Mouse (Mus musculus): Measurements from ENCODE around the gene Gng2.

Gene Gng2

DNA sequence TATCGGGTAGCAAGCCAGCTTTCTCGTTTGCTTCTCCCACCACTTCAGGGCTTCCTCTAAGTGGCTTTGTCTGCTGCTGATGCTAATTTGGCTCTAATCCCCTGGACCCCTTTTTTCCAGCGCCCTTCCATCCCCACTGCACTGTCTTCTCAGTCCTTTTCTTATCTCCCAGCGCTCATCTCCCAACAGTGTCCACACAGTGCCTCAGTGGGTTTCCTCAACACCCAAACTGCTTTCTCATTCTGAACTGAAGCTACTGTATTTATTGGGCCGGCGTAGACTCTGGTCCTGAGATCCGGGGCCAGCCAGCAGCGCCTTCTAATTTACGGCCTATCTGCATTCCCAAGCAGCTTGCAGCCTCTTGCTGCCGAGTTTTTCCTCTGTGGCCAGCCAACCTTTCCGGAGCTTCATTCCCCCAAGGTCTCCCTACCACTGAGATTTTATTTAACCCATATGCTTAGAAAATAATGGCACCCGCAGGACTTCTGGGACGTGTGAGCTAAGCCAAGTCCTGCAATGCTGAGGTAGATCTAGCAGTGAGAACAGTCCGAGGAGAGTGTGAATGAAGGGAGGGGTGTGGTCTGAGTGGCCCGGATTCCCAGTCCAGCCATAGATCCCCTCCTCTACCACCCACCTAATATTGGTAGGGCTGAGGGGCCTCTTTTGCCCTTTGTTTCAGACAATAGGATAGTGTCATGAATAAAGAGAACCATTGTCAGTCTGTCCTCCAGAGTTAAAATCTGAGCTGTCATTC is at the start of gene Gng2:
TSS of gene Gng2 (minus strand) at position 357 of the 754 bp plus-strand sequence.
- in situ Hi-C loops (cut with MboI, MseI) = loop anchor here (10.0 to 25.0 kb wide), 2 partner anchors 947 to 1535 kb away; partner anchors contain the start of gene Vcl (in 1 of the 2)

DNA sequence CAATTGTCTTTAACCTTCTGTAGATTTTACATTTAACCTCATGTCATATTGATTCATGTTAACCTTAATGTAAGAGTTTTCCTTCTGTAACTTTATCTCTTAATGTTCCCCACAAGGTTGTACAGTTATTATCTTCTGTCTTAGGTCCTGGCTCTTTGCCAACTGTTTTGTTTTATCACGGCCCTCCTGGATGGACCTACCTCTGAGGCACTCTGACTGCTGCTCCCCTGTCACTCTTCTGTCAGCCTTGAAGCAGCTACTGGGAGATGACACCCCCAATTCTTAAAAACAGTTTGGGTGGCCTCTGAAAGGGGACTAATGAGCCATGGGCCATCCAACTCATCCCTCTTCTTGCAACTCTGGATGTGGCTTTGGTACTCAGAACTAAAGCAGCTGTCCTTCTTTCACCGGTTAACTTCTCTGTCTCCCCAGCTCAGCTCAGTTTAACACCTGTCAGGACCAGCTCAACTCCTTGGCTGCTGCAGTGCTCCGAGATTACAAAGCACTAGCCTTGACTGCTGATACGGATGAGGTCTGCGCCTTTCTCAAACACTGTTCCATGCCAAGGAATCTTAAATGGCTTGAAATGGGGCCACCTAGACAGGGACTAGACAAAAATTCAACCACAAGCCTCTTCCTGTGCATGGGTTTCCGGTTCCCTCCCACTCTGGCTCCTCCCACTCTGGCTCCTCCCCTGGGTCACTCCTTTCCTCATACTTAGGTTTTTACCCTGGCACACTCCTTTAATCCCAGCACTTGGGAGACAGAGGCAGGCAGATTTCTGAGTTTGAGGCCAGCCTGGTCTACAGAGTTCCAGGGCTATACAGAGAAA is 47.7 kb upstream of the Gng2 start:
- in situ Hi-C loops (cut with MboI, MseI) = no loop called here

DNA sequence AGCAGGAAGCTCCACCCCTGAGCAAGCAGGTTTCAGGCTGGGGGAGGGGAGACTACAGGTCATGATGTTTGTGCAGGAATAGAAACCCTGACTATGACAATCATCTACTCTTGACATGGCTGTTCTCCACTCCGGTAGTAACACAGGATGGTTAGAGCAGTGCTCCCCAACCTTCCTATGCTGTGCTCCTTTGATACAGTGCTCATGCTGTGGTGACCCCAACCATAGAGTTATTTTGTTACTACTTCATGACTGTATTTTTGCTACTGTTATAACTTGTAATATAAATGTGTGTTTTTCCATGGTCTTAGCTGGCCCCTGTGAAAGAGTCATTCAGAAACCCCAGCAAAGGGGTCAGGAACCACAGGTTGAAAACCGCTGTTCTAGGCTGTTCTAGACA is 46.5 kb upstream of the Gng2 start:
- in situ Hi-C loops (cut with MboI, MseI) = no loop called here

DNA sequence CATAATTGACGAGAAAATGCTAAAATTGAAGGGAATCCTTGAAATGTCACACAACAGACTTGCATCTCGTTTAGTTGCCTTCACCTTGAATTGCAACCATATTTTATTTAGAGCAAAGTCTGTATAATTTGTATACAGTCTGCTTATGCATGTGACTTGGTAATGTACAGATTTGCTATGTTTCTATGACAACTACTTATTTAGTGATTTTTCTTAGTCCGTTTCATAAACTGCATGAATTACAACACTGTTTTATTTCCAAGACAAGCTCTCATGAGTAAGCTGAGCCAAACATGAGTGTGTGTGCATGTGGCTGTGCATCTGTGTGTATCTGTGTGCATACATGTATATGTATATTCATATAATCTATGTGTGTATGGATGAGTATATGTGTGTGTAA is 42.1 kb upstream of the Gng2 start:
- in situ Hi-C loops (cut with MboI, MseI) = no loop called here

DNA sequence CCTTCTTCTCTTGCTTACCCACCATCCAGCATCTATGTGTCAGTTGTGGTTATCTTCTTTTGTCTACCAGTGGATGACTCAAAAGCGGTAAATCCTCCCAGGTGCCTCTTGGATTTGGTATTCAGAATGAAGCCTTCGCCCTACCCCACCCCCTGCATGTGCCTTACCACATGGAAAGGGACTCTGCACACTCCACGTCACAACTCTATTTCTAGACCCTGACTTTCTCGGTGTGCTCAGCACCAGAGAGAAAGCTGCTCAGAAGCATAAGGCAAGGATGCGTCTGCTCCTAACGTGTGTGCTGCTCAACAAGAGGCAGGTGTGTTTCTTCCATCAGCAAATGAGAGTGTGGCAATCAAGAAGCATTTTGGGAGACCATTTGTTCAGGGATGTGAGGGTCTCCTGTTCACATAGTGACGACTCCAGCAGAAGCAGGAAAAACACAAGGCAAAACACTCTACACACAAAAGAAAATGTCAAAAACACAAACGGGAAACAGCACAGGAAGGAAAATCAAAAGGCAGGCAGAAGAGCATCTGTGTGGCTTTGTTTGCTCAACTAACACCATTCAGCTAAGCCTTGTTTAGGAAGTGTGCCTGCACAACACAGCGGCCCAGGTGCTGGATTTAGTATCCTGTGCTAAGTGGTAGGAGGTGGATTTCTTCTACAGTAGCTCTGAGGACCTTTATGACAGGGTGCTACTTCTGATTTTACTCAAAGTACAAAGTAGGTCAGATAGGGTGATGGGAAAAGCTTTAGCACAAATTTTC is 35.3 kb upstream of the Gng2 start:
- in situ Hi-C loops (cut with MboI, MseI) = loop anchor here in 1 of 2 experiments (5.0 kb wide), 1 partner anchor 45 kb away; no protein-coding TSS in a partner anchor

DNA sequence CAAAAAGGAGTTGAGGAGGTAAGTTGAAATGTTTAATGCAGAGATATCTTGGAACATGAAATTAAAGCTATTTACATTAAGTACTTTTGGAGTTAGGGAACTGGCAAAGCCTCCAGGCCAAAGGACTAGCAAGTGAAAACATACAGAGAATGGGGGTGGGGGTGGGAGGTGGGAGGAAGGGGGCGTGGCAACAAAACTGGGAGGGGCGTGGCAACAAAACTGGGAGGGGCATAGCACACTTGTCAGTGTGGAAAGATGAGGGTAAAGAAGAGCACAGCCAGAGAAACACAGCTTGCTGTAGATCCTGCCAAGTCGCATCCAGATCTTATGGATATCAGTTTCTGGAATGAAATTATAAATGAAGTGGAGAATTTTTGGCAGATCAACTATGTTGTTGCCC is 30.0 kb upstream of the Gng2 start:
- in situ Hi-C loops (cut with MboI, MseI) = no loop called here

DNA sequence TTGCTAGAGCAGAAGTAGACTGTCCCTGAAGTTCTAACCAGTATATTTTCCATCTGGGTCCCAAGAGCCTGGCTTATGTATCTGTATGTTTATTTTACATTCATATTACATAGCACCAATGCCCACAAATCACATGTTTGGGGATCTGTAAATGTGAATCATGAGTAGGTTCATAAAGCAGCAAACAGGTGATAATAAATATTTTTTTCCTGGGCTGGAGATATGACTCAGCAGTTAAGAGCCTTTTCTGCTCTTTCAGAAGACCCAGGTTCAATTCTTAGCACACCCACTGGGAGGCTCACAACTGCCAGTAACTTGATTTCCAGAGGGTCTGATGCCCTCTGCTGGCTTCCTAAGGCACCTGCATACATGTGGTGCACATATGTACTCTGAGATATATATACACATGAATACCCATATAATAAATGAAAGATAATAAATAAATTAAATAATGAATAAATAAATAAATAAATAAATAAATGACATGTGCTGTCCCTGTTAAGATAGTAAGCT is 27.4 kb upstream of the Gng2 start:
- in situ Hi-C loops (cut with MboI, MseI) = no loop called here

DNA sequence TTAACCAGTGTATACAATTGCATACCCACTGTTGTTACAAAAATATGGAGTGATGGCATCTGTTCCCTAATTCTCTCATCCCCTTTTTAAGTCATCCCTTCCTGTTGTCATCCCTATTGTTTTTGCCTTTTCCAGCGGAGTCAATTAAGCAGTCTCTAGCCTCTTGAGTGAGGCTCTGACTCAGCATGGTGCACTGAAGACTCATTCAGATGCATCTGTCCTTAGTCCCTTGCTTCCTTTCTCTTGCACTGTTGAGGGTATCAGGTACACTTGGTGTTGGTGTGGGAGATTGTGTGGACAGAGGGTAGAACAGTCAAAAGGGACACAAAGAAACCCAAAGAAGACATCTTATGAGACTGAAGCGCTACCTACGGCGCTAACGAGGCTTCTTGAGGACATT is 19.4 kb upstream of the Gng2 start:
- in situ Hi-C loops (cut with MboI, MseI) = loop anchor here in 1 of 2 experiments (25.0 kb wide), 1 partner anchor 1515 kb away; no protein-coding TSS in a partner anchor

DNA sequence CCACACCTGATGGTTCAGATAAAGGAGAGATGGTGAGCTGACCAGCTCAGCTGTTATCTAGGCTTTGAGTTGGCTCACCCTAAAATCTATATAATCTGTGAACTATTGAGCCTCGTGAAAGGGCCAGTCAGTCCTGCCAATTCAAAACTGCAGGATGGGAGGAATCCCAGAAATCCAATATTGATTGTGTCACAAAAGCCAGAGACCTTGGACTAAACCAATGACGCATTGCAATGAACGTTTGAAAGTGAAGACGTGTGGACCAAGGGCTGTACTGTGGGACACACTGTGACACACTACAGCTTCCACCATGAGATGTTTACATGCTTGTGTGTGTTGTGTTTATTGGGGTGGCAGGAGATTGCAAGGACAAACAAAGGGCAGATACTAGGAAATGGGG is 18.5 kb upstream of the Gng2 start:
- in situ Hi-C loops (cut with MboI, MseI) = loop anchor here in 1 of 2 experiments (25.0 kb wide), 1 partner anchor 1516 kb away; no protein-coding TSS in a partner anchor

DNA sequence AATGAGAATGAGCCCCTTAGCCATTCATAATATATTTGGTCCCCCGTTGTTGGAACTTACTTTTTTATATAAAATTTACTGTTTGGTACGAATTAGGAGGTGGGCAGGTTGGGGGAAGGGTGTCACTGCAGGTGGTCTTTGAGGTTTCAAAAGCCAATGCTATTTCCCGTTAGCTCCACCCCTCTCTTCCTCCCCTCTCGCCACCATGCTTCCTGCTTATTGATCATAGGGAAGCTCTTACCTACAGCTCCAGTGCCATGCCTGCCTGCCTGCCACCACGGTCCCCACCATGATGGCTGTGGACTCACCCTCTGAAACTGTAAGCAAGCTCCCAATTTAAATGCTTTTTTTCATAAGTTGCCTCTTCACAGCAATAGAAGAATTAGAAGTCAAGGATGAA is 16.6 kb upstream of the Gng2 start:
- in situ Hi-C loops (cut with MboI, MseI) = loop anchor here in 1 of 2 experiments (25.0 kb wide), 1 partner anchor 1518 kb away; no protein-coding TSS in a partner anchor

DNA sequence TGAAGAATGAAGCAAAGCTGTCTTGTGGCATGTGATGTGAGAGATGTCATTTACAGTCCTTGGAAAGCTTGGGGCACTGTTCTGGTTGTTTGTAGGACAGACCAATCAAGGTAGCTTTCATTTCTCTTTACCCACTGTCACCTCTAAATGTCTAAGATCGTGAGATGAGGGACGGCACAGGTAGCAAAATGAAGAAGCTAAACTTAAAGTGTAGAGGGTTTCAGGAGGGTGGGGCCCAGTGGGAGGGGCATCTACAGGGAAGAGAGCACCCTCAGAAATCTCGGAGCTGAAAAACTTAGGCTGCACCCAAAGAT is 16.1 kb upstream of the Gng2 start:
- in situ Hi-C loops (cut with MboI, MseI) = loop anchor here in 1 of 2 experiments (25.0 kb wide), 1 partner anchor 1519 kb away; no protein-coding TSS in a partner anchor

DNA sequence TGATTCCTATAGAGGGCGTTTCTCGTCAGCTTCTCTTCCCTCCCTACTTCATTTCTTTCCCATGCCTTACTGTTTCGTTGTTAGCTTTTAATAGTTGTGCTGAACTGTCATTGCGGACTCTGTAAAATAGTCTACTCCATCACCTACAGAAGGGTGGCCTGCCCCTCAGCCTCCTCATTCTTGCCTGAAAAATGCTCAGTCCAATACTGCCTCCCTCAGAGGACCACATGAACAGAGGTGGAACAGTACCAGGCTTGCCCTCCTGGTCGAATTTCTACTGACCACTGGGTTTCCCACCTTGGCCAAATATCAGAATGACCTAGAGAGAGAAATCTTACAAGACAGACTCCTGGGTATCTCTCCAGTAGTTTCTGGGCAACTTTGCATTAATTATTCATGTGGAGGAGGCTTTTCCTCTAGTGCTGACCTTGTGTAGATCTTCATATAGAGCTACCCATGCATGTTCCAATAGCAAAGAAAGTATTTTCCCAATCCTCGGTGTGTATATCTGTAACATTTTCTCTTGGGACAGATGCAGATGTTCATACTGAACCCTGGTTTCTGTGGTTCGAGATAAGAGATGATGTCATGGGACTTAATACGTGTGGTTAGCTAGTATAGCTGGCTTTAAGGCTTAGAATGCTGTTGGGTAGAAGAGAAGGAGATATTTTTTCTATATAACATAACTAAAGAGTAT is 15.6 kb upstream of the Gng2 start:
- in situ Hi-C loops (cut with MboI, MseI) = loop anchor here in 1 of 2 experiments (25.0 kb wide), 1 partner anchor 1519 kb away; no protein-coding TSS in a partner anchor

DNA sequence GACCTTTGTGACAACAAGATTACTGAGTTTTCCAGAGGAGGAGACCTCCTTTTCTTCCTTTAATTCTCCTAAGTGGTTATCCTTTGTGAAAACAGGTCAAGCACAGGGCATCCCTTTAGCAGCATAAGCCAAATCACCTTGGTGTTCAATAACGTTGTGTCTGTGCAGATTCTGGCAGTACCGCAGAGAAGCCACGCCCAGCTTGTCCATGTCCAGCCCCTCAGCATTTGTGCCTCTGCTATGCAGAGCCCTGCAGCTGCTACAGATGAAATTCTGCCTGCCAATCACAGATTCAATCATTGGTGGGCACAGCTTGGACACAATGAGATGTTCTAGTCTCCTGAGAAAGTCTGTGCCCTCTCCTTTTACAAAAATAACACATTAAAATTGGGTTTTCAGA is 14.4 kb upstream of the Gng2 start:
- in situ Hi-C loops (cut with MboI, MseI) = loop anchor here in 1 of 2 experiments (25.0 kb wide), 1 partner anchor 1520 kb away; no protein-coding TSS in a partner anchor

DNA sequence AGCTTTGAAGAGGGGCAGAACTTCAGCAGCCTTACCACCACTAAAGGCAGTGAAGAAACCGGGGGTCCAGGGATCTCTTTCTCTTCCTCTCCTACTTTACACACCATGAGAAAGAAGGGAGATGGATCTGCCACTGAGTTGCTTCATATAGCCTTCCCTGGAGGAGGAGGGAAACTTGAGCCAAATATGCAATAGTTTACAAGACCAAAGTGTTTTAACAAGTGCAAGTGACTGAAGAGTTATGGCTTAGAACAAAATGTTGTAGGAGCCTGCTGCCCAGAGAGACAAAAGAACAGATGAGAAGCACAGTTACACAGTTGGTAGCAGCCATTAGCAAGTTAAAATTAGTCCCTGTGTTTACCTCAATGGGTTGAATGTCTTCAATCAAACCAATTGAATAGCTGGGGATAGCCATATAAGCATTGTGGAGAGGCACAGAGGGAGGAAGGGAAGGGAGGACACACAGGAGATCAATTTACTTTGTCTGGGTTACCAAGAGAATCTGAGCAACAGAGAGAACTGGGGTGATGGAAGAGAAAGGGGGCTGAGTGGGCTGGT is 13.1 kb upstream of the Gng2 start:
- in situ Hi-C loops (cut with MboI, MseI) = loop anchor here in 1 of 2 experiments (25.0 kb wide), 1 partner anchor 1522 kb away; no protein-coding TSS in a partner anchor

DNA sequence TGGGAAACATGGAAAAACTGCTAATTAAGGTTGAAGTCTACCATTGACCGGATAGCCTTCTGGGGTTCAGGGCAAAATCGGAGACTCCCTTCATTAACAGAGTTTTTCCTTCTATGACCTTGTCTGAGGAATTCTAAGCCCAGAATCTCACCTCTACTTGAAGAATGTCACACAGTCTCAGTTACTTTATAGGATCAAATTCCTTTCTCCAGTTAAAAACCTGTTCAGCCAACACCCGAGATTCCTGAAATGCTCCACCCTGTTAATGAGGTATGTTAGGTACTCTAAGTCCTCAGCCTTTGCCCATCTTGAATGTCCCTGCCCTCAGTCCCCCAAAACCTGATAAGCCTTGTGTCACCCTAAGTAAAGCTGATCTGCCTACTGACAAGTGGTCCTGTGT is 11.0 kb upstream of the Gng2 start:
- in situ Hi-C loops (cut with MboI, MseI) = loop anchor here in 1 of 2 experiments (25.0 kb wide), 1 partner anchor 1524 kb away; no protein-coding TSS in a partner anchor

DNA sequence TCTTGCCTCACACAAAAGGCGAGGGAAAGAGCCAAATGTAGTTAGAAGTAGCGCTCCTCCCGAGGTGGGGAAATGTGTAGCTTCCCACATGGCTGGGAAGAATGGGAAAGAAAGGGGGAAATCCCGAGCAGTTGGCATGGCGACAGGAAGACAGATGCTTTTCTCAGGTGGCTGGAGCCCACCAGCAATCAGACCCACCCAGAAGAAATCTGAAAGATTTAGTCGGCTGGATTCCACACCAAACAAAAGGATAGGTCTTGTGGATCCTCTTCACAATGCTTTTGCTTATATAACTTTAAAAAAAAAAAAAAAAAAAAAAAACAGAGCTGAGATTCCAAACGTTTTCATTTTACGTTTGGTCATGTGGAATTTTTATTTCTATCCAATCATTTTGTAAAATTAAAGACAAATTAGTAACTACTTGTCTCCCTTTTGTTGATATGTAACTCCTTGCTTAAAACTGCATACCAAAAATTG is 10.0 kb upstream of the Gng2 start:
- in situ Hi-C loops (cut with MboI, MseI) = loop anchor here in 1 of 2 experiments (25.0 kb wide), 1 partner anchor 1525 kb away; no protein-coding TSS in a partner anchor

DNA sequence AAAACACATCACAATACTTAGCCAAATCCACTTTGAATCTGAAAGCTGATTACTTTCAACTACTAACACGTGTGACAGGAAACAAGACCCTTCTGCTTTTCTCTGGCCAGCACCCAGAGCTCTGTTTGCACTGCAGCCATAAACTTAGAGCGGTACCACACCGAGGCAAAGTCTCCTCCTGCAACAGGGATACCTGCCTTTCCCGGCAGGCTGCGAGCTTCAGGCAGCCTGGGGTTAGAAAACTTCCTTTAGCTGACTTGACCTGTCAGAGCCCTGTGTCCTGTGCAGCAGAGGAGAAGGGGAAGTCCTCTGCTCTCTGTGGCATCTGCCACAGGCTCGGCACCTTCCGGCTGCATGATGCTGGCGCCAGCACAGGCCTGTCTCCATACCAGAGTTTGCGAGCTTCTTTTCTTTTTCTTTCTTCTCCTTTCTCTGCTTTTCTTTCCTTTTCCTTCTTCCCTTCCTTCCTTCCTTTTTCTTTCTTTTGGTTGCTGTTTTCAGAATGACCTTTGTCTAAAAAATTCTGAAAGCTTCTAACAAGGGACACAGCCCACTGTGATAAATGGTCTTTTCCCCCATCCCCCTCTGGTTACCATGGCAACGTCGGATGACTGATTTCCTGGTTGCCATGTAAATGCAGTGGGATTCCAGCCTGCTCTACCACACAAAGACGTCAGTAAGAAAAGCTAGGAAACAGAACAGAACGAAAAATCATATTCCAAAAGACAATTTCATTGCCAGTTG is 9.4 kb upstream of the Gng2 start:
- in situ Hi-C loops (cut with MboI, MseI) = loop anchor here in 1 of 2 experiments (25.0 kb wide), 1 partner anchor 1526 kb away; no protein-coding TSS in a partner anchor

DNA sequence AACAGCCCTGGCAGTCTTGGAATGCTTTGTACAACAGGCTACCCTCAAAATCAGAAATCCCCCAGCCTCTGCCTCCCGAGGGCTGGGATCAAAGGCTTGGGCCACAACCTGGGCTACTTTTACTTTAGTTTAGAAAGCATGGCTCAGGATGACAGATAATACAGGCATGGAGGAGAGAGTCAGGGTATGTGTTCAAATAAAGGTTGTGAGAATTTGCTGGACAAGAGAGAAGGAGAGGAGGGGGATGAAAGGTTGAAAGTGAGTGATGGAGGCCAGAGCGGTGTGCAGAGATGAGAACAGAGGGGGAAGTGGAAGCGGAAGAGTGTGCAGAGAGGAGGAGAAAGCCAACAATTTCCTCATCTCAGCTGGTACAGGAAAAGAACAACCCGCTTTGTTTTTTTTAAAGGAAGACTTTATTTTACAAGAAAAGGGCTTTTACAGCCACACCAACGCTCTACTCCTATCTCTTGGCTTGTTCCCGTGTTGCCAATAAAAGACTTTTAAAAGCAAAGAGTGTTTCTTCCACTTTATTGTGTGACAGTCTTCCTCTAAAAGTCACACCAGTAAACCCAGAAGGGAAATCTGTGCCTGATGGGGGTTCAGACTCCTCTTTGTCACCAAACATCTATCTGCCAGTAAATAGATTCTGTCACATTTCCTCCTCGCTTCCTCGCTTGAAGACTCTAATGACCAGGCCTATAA is 8.6 kb upstream of the Gng2 start:
- in situ Hi-C loops (cut with MboI, MseI) = loop anchor here in 1 of 2 experiments (25.0 kb wide), 1 partner anchor 1526 kb away; no protein-coding TSS in a partner anchor
